Mouse (Mus musculus): Measurements from ENCODE around the gene Wnt5b. TPM values are rescaled to one million over a fixed set of nuclear protein-coding genes. Genes with fewer than 3 reads are reported as not detected.

Gene Wnt5b
- total RNA-seq, 2 experiments from 2014 or later, result 6.3 to 6.8 TPM

DNA sequence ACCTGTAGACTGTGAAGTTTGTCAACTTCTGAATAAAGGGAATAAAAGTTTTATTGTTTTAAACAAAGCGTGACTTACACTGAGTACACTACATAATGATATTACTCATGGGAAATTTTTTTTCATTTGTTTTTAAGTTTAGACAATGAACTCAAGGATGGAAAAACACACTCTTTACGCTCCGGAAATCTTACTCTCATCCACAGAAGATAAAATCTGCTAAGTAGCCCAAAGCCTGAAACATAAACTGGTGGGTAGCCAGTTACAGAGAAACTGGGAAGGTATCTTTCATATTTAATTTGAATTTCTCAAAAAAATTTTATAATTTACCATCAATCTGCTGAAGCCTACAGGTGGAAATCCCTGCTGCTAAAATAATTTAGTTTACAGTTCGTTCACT, 157.7 kb downstream of the Wnt5b start:
- DNase-seq, result no peak

DNA sequence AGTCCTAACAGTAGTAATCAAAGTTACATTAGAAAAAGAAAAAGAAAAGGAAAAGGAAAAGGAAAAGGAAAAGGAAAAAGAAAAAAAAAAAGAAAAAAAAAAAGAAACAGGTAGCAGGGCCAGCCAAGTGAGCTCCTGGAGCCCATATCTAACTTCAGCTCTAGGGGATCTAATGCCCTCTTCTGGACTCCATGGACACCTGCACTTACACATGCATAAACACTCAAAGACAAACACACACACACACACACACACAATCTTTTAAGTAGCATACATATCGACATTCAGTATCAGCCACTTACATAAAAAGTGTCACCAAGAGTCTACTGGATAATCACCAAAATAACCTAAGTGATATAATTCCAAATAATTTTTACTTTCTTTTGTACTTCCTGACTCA, 158.5 kb downstream of the Wnt5b start:
- no peak for DNase-seq

Other genes with a start within 250 kb of the Wnt5b start
- under 1 TPM; 0.09 to 0.79 TPM for gene Lrtm2, start 213.6 kb downstream of the Wnt5b start, total RNA-seq (2021)
- gene Adipor2, start 126.6 kb downstream of the Wnt5b start, total RNA-seq (2021), result 10 to 100 TPM; 55.5 to 55.7 TPM
- gene Fbxl14, start 64.7 kb downstream of the Wnt5b start, total RNA-seq (2021), result 10 to 100 TPM; 22.6 to 23.1 TPM